Mouse (Mus musculus) small intestine, adult 2 months (tissue): ENCODE measurements around the gene Gm49405.

Experiments used
- CTCF ChIP-seq: fragments of 200-500 bp; IDR thresholded peaks from 2 replicates; pipeline ENCODE4 v1.5.1; 2012; ENCODE audit warnings: low read depth, mild to moderate bottlenecking, control low read depth, inconsistent platforms, low read length, moderate library complexity, mixed read lengths; ENCODE audit not compliant: insufficient replicate concordance, insufficient read length; ENCODE audit errors: extremely low read depth
- POLR2A ChIP-seq: fragments of 200-500 bp; IDR thresholded peaks from 2 replicates; pipeline ENCODE4 v1.6.1; 2012; ENCODE audit warnings: low read depth, mild to moderate bottlenecking, control low read depth, inconsistent platforms, low read length, moderate library complexity

DNA sequence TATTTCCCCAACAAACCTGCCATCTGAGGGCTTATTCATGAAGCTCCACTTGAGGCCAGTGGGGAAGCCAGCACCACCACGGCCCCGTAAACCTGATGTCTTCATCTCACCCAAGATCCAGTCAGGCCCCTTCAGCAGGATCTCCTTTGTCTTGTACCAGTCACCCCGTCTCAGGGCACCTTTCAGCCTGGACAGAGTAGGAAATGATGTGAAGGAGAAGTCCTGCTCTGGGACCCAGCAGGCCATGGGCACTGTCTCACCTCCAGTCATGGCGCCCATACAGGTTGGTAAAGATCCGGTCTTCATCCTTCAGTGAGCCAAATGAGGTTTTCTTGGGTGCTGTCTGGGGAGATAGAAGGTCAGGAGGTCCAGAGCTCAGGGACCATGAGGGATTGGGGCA is 10.7 kb downstream of the Gm49405 start:
- no peak for TF ChIP-seq POLR2A
- TF ChIP-seq CTCF: no peak
